Mouse (Mus musculus): ENCODE measurements around the gene Gmfg. TPM values are rescaled to one million over a fixed set of nuclear protein-coding genes. Genes with fewer than 3 reads are reported as not detected.
A peak's percentile ranks its signal among the peaks of the same experiment; 100 is the strongest.

Gmfg gene
- polyA plus RNA-seq, 1 experiment from 2014 or later, result 5.3 TPM

DNA sequence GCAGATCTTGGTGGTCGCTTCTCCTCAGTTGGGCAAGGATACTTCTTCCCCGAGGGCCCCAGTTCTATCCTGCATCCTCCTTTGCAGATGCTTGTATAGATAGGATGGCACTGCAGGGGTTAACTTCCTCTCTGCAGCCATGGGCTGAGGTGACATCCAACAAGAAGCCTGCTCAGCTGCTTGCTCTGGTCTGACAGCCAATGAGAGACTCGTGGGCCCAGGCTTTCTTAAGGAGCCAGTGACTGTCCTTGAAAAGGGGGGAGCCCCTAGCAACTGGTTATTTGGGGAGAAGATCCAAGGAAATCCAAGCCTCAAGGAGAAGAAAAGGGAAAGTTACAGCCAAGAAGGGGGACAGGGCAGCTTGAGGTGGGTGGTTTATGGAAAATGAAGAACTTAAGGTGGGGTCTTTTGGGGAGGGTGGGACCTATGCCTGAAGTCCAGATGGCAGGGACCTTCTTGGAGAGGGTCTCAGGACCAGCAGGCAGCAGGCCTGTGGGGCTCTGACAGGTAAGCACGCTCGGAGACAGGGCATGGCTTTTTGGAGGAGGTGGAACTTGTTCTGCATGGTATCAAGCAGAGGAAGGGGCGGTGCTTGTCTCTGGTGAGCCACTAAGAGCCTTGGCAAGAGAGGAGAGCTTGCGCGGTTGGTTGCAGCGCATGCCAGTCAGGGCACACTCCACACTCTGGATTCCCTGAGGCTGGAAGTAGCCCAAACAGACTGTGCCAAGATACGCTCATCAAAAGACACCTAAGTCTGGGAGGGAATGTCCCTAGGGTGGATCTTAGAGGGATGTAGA lies 27.4 kb downstream of the Gmfg start:
- WGBS, result 68% methylated on average over 10 of the region's 10 CpGs
- H3K9me3 ChIP-seq (replicated peaks), result no peaks in the 10 kb centered on the region
- ATAC-seq (ENCODE audit: low FRiP score), result peak; percentile 81
- H3K36me3 ChIP-seq, result peaks cover 47% of the 10 kb centered on the region
- peak overlapping the region; percentile 41 for H3K4me2 ChIP-seq
- no peak overlapping the region; the same call in 1 of the 2 replicates for H3K27ac ChIP-seq (replicated peaks)
- peaks cover 36% of the 10 kb centered on the region for H3K4me1 ChIP-seq
- H3K27me3 ChIP-seq (replicated peaks), result peaks cover 13% of the 10 kb centered on the region; the same call in 1 of the 2 replicates
- H3K9ac ChIP-seq (replicated peaks), result no peak overlapping the region
- peak overlapping the region; percentile 17 for H3K4me3 ChIP-seq (replicated peaks)

DNA sequence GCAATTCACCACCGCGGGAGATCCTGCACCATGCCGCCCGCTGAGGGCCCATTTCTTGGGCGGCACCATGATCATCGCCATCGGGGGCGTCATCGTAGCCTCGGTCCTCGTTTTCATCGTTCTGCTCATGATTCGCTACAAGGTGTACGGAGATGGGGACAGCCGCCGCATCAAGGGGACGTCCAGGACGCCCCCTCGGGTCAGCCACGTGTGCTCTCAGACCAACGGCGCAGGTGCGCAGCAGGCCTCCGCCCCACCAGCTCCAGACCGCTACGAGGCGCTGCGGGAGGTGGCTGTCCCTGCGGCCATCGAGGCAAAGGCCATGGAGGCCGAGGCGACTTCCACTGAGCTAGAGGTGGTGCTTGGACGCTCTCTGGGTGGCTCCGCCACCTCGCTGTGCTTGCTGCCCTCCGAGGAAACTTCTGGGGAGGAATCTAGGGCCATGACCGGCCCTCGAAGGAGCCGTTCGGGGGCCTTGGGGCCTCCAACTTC lies 29.5 kb downstream of the Gmfg start:
- 19% methylated on average over 38 of the region's 40 CpGs for WGBS
- Histone ChIP-seq H3K4me1 (peaks cover 36% of the 10 kb centered on the region), H3K9ac (replicated peaks) (peak overlapping the region; percentile 8; the same call in 1 of the 2 replicates), H3K27ac (replicated peaks) (no peak overlapping the region), H3K27me3 (replicated peaks) (peaks cover 13% of the 10 kb centered on the region; the same call in 1 of the 2 replicates), H3K36me3 (peaks cover 33% of the 10 kb centered on the region), H3K9me3 (replicated peaks) (no peaks in the 10 kb centered on the region), H3K4me3 (replicated peaks) (peak overlapping the region; percentile 31), H3K4me2 (peak overlapping the region; percentile 57)
- no peak for ATAC-seq (ENCODE audit: low FRiP score)

GRCm38 (mm10) chr7:28467213-28467751 lies 30.0 kb downstream of the Gmfg start:
- Histone ChIP-seq H3K36me3 (peaks cover 28% of the 10 kb centered on the region), H3K27me3 (replicated peaks) (peaks cover 13% of the 10 kb centered on the region; the same call in 1 of the 2 replicates), H3K9ac (replicated peaks) (peak overlapping the region; percentile 8; the same call in 1 of the 2 replicates), H3K9me3 (replicated peaks) (no peaks in the 10 kb centered on the region), H3K4me1 (peaks cover 36% of the 10 kb centered on the region), H3K4me2 (peak overlapping the region; percentile 57), H3K4me3 (replicated peaks) (peak overlapping the region; percentile 31), H3K27ac (replicated peaks) (no peak overlapping the region)
- WGBS, result 4% methylated on average over 63 of the region's 63 CpGs
- no peak for ATAC-seq (ENCODE audit: low FRiP score)

DNA sequence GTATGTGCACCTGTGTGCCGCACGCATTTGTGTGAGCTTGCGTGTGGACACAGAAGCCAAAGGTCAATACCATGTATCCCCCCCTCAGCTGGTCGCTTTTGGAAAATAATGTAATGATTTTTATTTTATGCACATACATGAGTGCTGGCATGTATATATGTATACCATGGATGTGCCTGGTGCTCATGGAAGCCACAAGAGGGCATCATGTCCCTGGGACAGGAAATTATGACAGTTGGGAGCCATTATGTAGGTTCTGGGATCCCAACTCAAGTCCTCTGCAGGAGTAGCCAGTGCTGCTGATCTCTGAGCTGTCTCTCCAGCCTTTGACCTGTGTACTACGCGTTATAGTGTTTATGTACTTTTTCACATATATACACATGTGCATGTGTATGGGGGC lies 38.9 kb downstream of the Gmfg start:
- Histone ChIP-seq H3K9me3 (replicated peaks) (no peaks in the 10 kb centered on the region), H3K4me1 (no peaks in the 10 kb centered on the region), H3K27me3 (replicated peaks) (no peaks in the 10 kb centered on the region), H3K9ac (replicated peaks) (no peak overlapping the region), H3K36me3 (no peaks in the 10 kb centered on the region), H3K4me2 (no peak overlapping the region), H3K4me3 (replicated peaks) (no peak overlapping the region), H3K27ac (replicated peaks) (no peak overlapping the region)
- 90% methylated on average over 6 of the region's 6 CpGs for WGBS
- ATAC-seq (ENCODE audit: low FRiP score), result no peak

GRCm38 (mm10) chr7:28477363-28477762 lies 40.1 kb downstream of the Gmfg start:
- no peaks in the 10 kb centered on the region for H3K36me3 ChIP-seq
- no peak for ATAC-seq (ENCODE audit: low FRiP score)
- H3K4me1 ChIP-seq, result peaks cover 5% of the 10 kb centered on the region; the same call in 1 of the 2 replicates
- H3K9ac ChIP-seq (replicated peaks), result no peak overlapping the region
- no peaks in the 10 kb centered on the region for H3K9me3 ChIP-seq (replicated peaks)
- 81% methylated on average over 5 of the region's 5 CpGs for WGBS
- H3K4me2 ChIP-seq, result no peak overlapping the region
- H3K4me3 ChIP-seq (replicated peaks), result no peak overlapping the region
- H3K27ac ChIP-seq (replicated peaks), result no peak overlapping the region
- no peaks in the 10 kb centered on the region for H3K27me3 ChIP-seq (replicated peaks)

GRCm38 (mm10) chr7:28478854-28479253 lies 41.6 kb downstream of the Gmfg start:
- no peaks in the 10 kb centered on the region for H3K27me3 ChIP-seq (replicated peaks)
- no peak for ATAC-seq (ENCODE audit: low FRiP score)
- WGBS, result 14% methylated on average over 8 of the region's 8 CpGs
- H3K4me2 ChIP-seq, result no peak overlapping the region
- no peak overlapping the region for H3K27ac ChIP-seq (replicated peaks)
- H3K36me3 ChIP-seq, result no peaks in the 10 kb centered on the region
- no peak overlapping the region for H3K4me3 ChIP-seq (replicated peaks)
- H3K4me1 ChIP-seq, result peaks cover 7% of the 10 kb centered on the region; the same call in 1 of the 2 replicates
- H3K9ac ChIP-seq (replicated peaks), result no peak overlapping the region
- H3K9me3 ChIP-seq (replicated peaks), result no peaks in the 10 kb centered on the region

GRCm38 (mm10) chr7:28482854-28483253 lies 45.6 kb downstream of the Gmfg start:
- H3K27me3 ChIP-seq (replicated peaks), result no peaks in the 10 kb centered on the region
- H3K9ac ChIP-seq (replicated peaks), result no peak overlapping the region
- 75% methylated on average over 11 of the region's 11 CpGs for WGBS
- no peak overlapping the region for H3K4me3 ChIP-seq (replicated peaks)
- H3K4me2 ChIP-seq, result no peak overlapping the region
- ATAC-seq (ENCODE audit: low FRiP score), result no peak
- H3K36me3 ChIP-seq, result no peaks in the 10 kb centered on the region
- peaks cover 10% of the 10 kb centered on the region for H3K4me1 ChIP-seq
- no peaks in the 10 kb centered on the region for H3K9me3 ChIP-seq (replicated peaks)
- H3K27ac ChIP-seq (replicated peaks), result no peak overlapping the region

GRCm38 (mm10) chr7:28484192-28484591 lies 46.9 kb downstream of the Gmfg start:
- 23% methylated on average over 4 of the region's 4 CpGs for WGBS
- no peak for ATAC-seq (ENCODE audit: low FRiP score)
- H3K9ac ChIP-seq (replicated peaks), result no peak overlapping the region
- peaks cover 16% of the 10 kb centered on the region for H3K4me1 ChIP-seq
- H3K9me3 ChIP-seq (replicated peaks), result no peaks in the 10 kb centered on the region
- H3K27me3 ChIP-seq (replicated peaks), result peaks cover 4% of the 10 kb centered on the region; the same call in 1 of the 2 replicates
- no peak overlapping the region for H3K4me2 ChIP-seq
- H3K4me3 ChIP-seq (replicated peaks), result no peak overlapping the region
- no peak overlapping the region for H3K27ac ChIP-seq (replicated peaks)
- H3K36me3 ChIP-seq, result no peaks in the 10 kb centered on the region

DNA sequence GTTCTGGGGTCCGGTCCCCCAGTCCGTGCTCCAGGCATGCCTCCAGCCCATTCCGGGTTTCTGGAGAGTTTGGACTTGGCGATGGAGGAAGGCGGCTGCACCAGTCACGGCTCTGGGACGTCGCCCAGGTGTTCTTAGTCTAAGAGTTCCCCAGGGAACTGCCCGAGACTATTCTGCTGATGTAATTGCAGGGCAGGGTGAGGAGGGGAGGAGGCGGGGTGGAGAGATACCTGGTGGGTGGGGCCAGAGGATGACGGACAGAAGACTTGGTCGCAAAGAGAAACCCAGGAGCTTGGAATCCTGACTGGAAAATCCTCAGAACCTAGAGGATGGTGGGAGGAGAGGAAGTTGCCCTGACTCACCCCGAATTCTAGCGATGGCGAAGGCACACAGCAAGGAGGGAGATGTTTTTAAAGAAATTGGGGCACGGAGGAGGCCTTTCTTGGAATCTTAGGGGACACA lies 50.8 kb downstream of the Gmfg start:
- Histone ChIP-seq H3K27ac (replicated peaks) (no peak overlapping the region), H3K27me3 (replicated peaks) (peaks cover 4% of the 10 kb centered on the region; the same call in 1 of the 2 replicates), H3K9me3 (replicated peaks) (no peaks in the 10 kb centered on the region), H3K4me2 (peak overlapping the region; percentile 56), H3K4me3 (replicated peaks) (peak overlapping the region; percentile 28), H3K9ac (replicated peaks) (0 out of 2 replicates have a peak overlapping the region, but pooled peaks have one; percentile 0), H3K36me3 (no peaks in the 10 kb centered on the region), H3K4me1 (peaks cover 9% of the 10 kb centered on the region)
- no peak for ATAC-seq (ENCODE audit: low FRiP score)
- WGBS, result 3% methylated on average over 16 of the region's 16 CpGs

- Histone ChIP-seq H3K9ac (replicated peaks) (no peak overlapping the region), H3K4me3 (replicated peaks) (no peak overlapping the region), H3K27ac (replicated peaks) (no peak overlapping the region), H3K27me3 (replicated peaks) (peaks cover 4% of the 10 kb centered on the region; the same call in 1 of the 2 replicates), H3K9me3 (replicated peaks) (no peaks in the 10 kb centered on the region), H3K4me1 (peaks cover 11% of the 10 kb centered on the region), H3K4me2 (0 out of 2 replicates have a peak overlapping the region, but pooled peaks have one; percentile 4), H3K36me3 (no peaks in the 10 kb centered on the region)
- WGBS, result 7% methylated on average over 10 of the region's 10 CpGs
- ATAC-seq (ENCODE audit: low FRiP score), result no peak
Measured at GRCm38 (mm10) chr7:28490410-28490809, 53.2 kb downstream of the Gmfg start.

GRCm38 (mm10) chr7:28490903-28491302 lies 53.7 kb downstream of the Gmfg start:
- ATAC-seq (ENCODE audit: low FRiP score), result no peak
- 0 out of 2 replicates have a peak overlapping the region, but pooled peaks have one; percentile 4 for H3K4me2 ChIP-seq
- peaks cover 4% of the 10 kb centered on the region; the same call in 1 of the 2 replicates for H3K27me3 ChIP-seq (replicated peaks)
- H3K36me3 ChIP-seq, result no peaks in the 10 kb centered on the region
- 37% methylated on average over 14 of the region's 14 CpGs for WGBS
- H3K4me3 ChIP-seq (replicated peaks), result no peak overlapping the region
- no peaks in the 10 kb centered on the region for H3K9me3 ChIP-seq (replicated peaks)
- H3K27ac ChIP-seq (replicated peaks), result no peak overlapping the region
- H3K9ac ChIP-seq (replicated peaks), result no peak overlapping the region
- peaks cover 16% of the 10 kb centered on the region for H3K4me1 ChIP-seq

Data from neural tube, embryonic 15.5 days (tissue).